ENCODE assay signal across 22 mouse cellular contexts in the genomic region with DNA sequence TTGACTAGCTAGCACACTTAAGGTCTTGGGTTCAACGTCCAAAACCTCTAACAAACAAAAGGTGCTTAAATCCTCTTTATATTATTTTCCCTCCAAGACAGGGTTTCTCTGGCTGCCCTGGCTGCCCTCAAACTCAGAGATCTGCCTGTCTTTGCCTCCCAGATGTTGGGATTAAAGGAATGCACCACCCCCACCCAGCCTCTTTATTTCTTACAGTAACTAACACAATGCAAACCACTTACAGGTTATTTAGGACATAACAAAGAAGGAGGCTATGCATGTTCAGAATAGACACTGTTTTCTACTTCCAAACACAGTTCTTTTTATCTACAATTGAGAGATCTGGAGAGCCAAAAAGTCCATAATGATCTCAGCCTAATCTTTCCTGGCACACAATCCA. TPM values are rescaled to one million over a fixed set of nuclear protein-coding genes. Genes with fewer than 3 reads are reported as not detected.
DNase-seq lines count a peak whose midpoint lies in the region; TF ChIP-seq lines count a peak whose summit lies in the region.
"Had no signal": no experiment of that assay in that cellular context is flagged by ENCODE, and none has a peak within 500 bp of the region (broad histone marks: within the 10 kb centered on the region; RNA-seq: fewer than 3 reads in every experiment).

No protein-coding gene starts in this region.

- H3K27ac ChIP-seq in gastrocnemius, adult 2 months, result peak overlapping the region; percentile 93
- H3K27ac ChIP-seq in kidney, adult 2 months (ENCODE audit: insufficient read depth, low read depth, low read length), result peak overlapping the region; percentile 71
- H3K27ac ChIP-seq: embryonic facial prominence, embryonic 12.5 days; embryonic facial prominence, embryonic 15.5 days; heart, embryonic 15.5 days; hindbrain, embryonic 14.5 days; hindbrain, postnatal 0 days had no signal

- intact Hi-C loops in gastrocnemius, adult 2 months (cut with DNase I), result loop anchor here (5.0 kb wide), 1 partner anchor 33 kb away; no protein-coding TSS in a partner anchor
- intact Hi-C loops in gastrocnemius, postnatal 14 days (cut with DNase I; ENCODE audit: low total_unique reads), result no loop called here

- no peak for DNase-seq in gastrocnemius, adult 2 months
- DNase-seq in gastrocnemius, postnatal 14 days, result no peak
- no peak for DNase-seq in kidney, adult 2 months
- no peak for DNase-seq in kidney, postnatal 10 days
- peak; percentile 11 for DNase-seq in testis, postnatal 10 days (ENCODE audit: low spot score)
- no peak for DNase-seq in testis, postnatal 14 days (ENCODE audit: low spot score)
- DNase-seq: adrenal gland, adult 2 months; adrenal gland, postnatal 14 days; cerebellum, adult 11 months; cerebellum, adult 2 months; cerebellum, adult 9-11 months; cerebellum, postnatal 25 days; gastrocnemius, postnatal 10 days; heart, adult 11 months; heart, postnatal 14 days; heart, postnatal 4 days had no signal

- TF ChIP-seq POLR2A in kidney, adult 2 months (IDR thresholded peaks at IDR 0.05; ENCODE audit: low read depth, low read length), result no peak

- H3K4me1 ChIP-seq in kidney, adult 2 months (ENCODE audit: control insufficient read depth, insufficient read depth, low read length), result peaks cover 23% of the 10 kb centered on the region

- no peak for TF ChIP-seq CTCF in gastrocnemius, adult 2 months (IDR thresholded peaks at IDR 0.05)
- TF ChIP-seq CTCF in kidney, adult 2 months (conservative IDR thresholded peaks at IDR 0.05; ENCODE audit: insufficient read depth, insufficient read length, low read depth, low read length), result no peak

- no peaks in the 10 kb centered on the region for H3K27me3 ChIP-seq in kidney, adult 2 months (replicated peaks; ENCODE audit: control insufficient read depth, insufficient read depth, low read length)
- H3K27me3 ChIP-seq: embryonic facial prominence, embryonic 12.5 days; embryonic facial prominence, embryonic 15.5 days; heart, embryonic 12.5 days; heart, embryonic 15.5 days had no signal

- WGBS in kidney, adult 2 months, result 43% methylated on average over 1 of the region's 1 CpGs

- peak overlapping the region; percentile 50 for H3K4me3 ChIP-seq in gastrocnemius, adult 2 months
- H3K4me3 ChIP-seq in kidney, adult 2 months (ENCODE audit: insufficient read depth, low read depth, low read length), result no peak overlapping the region
- H3K4me3 ChIP-seq: embryonic facial prominence, embryonic 12.5 days; embryonic facial prominence, embryonic 15.5 days; heart, embryonic 12.5 days; heart, embryonic 15.5 days had no signal

- H3K36me3 ChIP-seq in kidney, adult 2 months (ENCODE audit: control insufficient read depth, insufficient read depth, low read length), result peaks cover 2% of the 10 kb centered on the region; the same call in 1 of the 2 replicates

RNA-seq across cellular contexts. Expression of a gene that starts 19.0 kb away (rescaled TPM):
- 10 to 100 TPM in 1 of 2 experiments, 1 to 10 TPM in 1; 9.6 to 12.9 TPM for total RNA-seq in gastrocnemius, adult 2 months (2021)
- 1 to 10 TPM; 7.9 to 8.4 TPM for total RNA-seq in gastrocnemius, postnatal 14 days (2021)
- polyA plus RNA-seq in kidney, adult 2 months (2012; rRNA removed), result 14.3 and 15.1 TPM in 2 replicates

RNA-seq across cellular contexts. Expression of a gene that starts 26.8 kb away (rescaled TPM):
- total RNA-seq in gastrocnemius, adult 2 months (2021), result 100 to 1,000 TPM; 129 to 139 TPM
- 100 to 1,000 TPM; 129 to 152 TPM for total RNA-seq in gastrocnemius, postnatal 14 days (2021)
- polyA plus RNA-seq in kidney, adult 2 months (2012; rRNA removed), result 120 and 170 TPM in 2 replicates

RNA-seq across cellular contexts. Expression of a gene that starts 27.1 kb away (rescaled TPM):
- 10 to 100 TPM; 21.2 to 21.8 TPM for total RNA-seq in gastrocnemius, adult 2 months (2021)
- total RNA-seq in gastrocnemius, postnatal 14 days (2021), result 10 to 100 TPM; 22.0 to 29.8 TPM
- 11.2 and 12.9 TPM in 2 replicates for polyA plus RNA-seq in kidney, adult 2 months (2012; rRNA removed)

RNA-seq across cellular contexts. Expression of a gene that starts 50.2 kb away (rescaled TPM):
- total RNA-seq in gastrocnemius, adult 2 months (2021), result 10 to 100 TPM; 46.6 to 55.9 TPM
- total RNA-seq in gastrocnemius, postnatal 14 days (2021), result 10 to 100 TPM; 57.7 to 63.8 TPM
- 21.5 and 24.4 TPM in 2 replicates for polyA plus RNA-seq in kidney, adult 2 months (2012; rRNA removed)
